Mouse (Mus musculus) left cerebral cortex, postnatal 10 days (tissue): ENCODE data around the gene Tex9. TPM values are rescaled to one million over a fixed set of nuclear protein-coding genes. Genes with fewer than 3 reads are reported as not detected.
"Not testable (repeated sequence)": the region's sequence is repeated elsewhere in the genome, so short reads cannot be mapped to it uniquely, and the experiment has no call there.

Experiments used
- DNase-seq, 2 experiments: peaks; one replicate each; pipeline ENCODE4 v3.0.0; 2021 to 2022; ENCODE audit warnings: low spot score in 2 of 2, mixed read lengths in 1 of 2; ENCODE audit errors: extremely low spot score in 1 of 2
- intact Hi-C: fragments of 180-260 bp; cut with DNase I; formaldehyde crosslinking; loops from one replicate; pipeline ENCODE4 v1.15.1; 2025
- microRNA-seq: library from miRNA; unstranded; fragments of <30 nt; microRNA quantifications from one replicate; pipeline ENCODE4 v1.2.0, GENCODE M21; 2022
- total RNA-seq, 2 experiments: library from RNA; stranded (reverse); gene quantifications; 2 replicates each; pipeline ENCODE4 v1.2.3; 2021

Gene Tex9
- total RNA-seq, 2 experiments from 2014 or later, result 12.5 to 13.2 TPM

DNA sequence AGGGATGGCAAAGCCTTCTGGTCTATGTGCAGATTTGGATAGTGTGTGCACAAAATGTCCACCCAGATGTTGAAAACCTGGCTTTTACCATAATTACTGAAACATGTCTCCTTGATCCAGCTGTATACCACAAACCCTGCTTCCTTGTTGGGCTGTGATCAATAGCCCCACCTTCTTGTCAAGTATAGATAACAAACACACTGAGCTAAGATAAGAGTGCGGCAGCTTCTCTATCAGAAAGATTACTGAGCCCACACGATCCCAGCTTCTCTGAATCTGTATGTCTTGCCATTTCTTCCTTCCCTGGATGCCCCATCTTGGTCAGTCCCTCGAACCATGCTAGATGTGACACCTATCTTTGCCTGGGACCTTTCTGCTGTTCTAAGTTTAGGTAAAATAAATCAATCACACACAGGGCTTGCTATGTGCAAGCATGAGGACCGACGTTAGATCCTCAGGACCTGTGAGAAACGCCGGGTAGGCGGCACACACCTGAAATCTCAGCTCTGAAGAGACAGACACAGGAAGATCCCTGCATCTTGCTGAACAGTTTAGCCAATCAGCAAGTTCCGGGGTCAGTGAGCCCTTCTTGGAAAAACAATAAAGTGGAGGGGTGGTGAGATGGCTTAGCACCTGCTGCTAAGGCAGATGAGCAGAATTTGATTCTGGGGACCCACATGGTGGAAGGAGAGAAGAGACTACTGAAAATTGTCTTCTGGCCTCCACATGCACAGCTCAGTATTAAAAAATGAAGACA is 86.0 kb downstream of the Tex9 start:
- no peak for DNase-seq
- intact Hi-C loops, result loop anchor here (10.0 kb wide), 1 partner anchor 571 kb away; no protein-coding TSS in a partner anchor

DNA sequence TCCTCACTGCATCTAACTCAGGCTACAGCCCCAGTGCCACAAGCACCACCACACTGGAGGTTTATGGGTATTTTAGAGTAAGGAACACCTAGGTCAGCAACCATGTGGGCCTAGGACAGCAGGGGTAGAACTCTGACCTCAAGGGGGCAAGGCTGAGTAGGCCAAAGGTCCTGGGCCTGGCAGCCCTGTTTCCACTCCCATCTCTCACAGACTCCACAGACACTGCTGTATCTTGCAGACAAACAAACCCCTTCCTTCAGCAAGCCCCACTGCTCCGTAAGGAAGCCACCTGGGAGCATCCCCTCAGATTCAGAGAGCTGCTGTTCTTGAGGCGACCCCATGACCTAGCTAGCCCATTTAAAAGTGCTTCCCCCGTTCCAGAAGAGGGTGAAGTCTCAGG is 87.1 kb downstream of the Tex9 start:
- DNase-seq, result no peak
- intact Hi-C loops, result loop anchor here (10.0 kb wide), 1 partner anchor 570 kb away; no protein-coding TSS in a partner anchor

DNA sequence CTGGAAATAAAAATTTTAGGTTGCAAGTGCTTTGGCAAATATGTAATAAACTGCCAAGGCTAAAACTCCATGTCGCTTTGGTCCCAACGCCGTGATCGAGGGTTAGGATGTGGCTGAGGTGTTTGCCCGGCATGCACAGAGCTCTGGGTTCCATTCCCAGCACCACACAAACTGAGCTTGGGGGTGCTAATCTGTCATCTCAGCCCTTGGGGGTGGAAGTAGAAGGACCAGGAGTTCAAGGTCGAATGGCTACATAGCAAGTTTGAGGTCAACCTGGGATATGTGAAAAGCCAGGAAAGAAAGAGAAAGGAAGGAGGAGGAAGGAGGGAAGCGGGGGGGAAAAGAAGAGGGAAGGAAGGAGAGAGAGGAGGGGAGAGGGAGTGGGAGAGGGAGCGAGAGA is 87.6 kb downstream of the Tex9 start:
- intact Hi-C loops, result loop anchor here (10.0 kb wide), 1 partner anchor 570 kb away; no protein-coding TSS in a partner anchor
- no peak for DNase-seq

DNA sequence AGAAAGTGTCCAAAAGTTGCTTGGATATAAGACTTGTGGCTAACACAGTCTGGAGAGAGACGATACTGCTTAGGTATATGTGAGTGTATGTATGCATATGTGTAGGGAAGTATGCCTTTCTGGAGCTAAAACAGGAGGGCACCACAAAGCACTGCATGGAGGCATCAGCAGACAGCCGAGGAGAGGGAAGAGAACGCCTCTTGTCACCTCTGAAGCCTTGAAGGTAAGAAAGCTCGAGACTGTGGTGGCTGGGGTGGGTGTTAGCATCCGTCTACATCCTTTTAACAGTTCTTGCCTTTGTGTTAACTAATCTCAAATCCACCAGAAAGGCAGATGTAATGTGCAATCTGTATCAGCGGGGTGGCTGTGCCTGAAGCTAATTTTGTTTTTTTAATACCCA is 88.6 kb downstream of the Tex9 start:
- no peak for DNase-seq
- intact Hi-C loops, result loop anchor here (10.0 kb wide), 1 partner anchor 569 kb away; no protein-coding TSS in a partner anchor

DNA sequence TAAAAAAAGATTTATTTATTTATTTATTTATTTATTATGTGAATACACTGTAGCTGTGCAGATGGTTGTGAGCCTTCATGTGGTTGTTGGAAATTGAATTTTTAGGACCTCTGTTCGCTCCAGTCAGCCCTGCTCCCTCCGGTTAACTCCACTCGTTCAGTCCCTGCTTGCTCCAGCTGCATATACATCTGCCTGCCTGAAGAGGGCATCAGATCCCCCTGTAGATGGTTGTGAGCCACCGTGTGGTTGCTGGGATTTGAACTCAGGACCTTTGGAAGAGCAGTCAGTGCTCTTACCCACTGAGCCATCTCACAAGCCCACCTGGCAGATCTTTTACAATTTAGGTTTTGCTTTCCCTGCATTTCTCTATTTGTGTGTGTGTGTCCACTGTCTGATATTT is 90.2 kb downstream of the Tex9 start:
- DNase-seq, result not testable (repeated sequence)
- intact Hi-C loops, result loop anchor here (10.0 kb wide), 1 partner anchor 567 kb away; no protein-coding TSS in a partner anchor

Small RNA genes lying within 50 kb of the gene (microRNA-seq; reads per million reads assigned to microRNA genes)
- not detected for gene Gm28010

Other genes starting within 250 kb of the Tex9 start
- 10 to 100 TPM; 53.2 to 53.5 TPM for gene Zfp280d, start 217.4 kb downstream of the Tex9 start, total RNA-seq
- 1 to 10 TPM; 1.2 to 1.7 TPM for gene Mns1, start 54.2 kb downstream of the Tex9 start, total RNA-seq
- 10 to 100 TPM; 35.0 to 37.4 TPM for gene Rfx7, start 40.0 kb upstream of the Tex9 start, total RNA-seq
- 100 to 1,000 TPM; 338 to 346 TPM for gene Nedd4, start 170.1 kb upstream of the Tex9 start, total RNA-seq